Mouse (Mus musculus) liver, embryonic 15.5 days (tissue): ENCODE results near the gene Serpinb9b. TPM values are rescaled to one million over a fixed set of nuclear protein-coding genes. Genes with fewer than 3 reads are reported as not detected.

Experiments used
- ATAC-seq: fragments of 200-750 bp; cut with Nextera tagmentation; 2 replicates; pipeline ENCODE4 v1.8.0; 2017; ENCODE audit warnings: moderate number of reproducible peaks, mild to moderate bottlenecking, moderate library complexity; ENCODE audit not compliant: insufficient read depth
- H3K27ac ChIP-seq: fragments of 300-500 bp; sonication (generic); replicated peaks from 2 replicates; pipeline ENCODE4 v1.5.1; 2015; ENCODE audit warnings: mild to moderate bottlenecking, inconsistent platforms
- H3K27me3 ChIP-seq: fragments of 300-500 bp; sonication (generic); 2 replicates; pipeline ENCODE4 v1.6.1; 2015; ENCODE audit warnings: mild to moderate bottlenecking, inconsistent platforms
- H3K36me3 ChIP-seq: fragments of 300-500 bp; sonication (generic); replicated peaks from 2 replicates; pipeline ENCODE4 v1.6.1; 2015; ENCODE audit warnings: moderate library complexity, mild to moderate bottlenecking, inconsistent platforms
- H3K4me1 ChIP-seq: fragments of 300-500 bp; sonication (generic); replicated peaks from 2 replicates; pipeline ENCODE4 v1.6.1; 2015; ENCODE audit warnings: inconsistent platforms
- H3K4me2 ChIP-seq: fragments of 300-500 bp; sonication (generic); 2 replicates; pipeline ENCODE4 v1.6.1; 2015; ENCODE audit warnings: moderate library complexity, mild to moderate bottlenecking, inconsistent platforms
- H3K4me3 ChIP-seq: fragments of 300-500 bp; sonication (generic); replicated peaks from 2 replicates; pipeline ENCODE4 v1.5.1; 2015; ENCODE audit warnings: mild to moderate bottlenecking, inconsistent platforms
- H3K9ac ChIP-seq: fragments of 300-500 bp; sonication (generic); 2 replicates; pipeline ENCODE4 v1.6.1; 2015; ENCODE audit warnings: moderate library complexity, mild to moderate bottlenecking, inconsistent platforms
- H3K9me3 ChIP-seq: fragments of 300-500 bp; sonication (generic); replicated peaks from 2 replicates; pipeline ENCODE4 v1.6.1; 2016; ENCODE audit warnings: inconsistent platforms
- WGBS: fragments of 180-500 bp; shearing (Covaris S2); methylation state at CpG from one replicate; pipeline ENCODE4 v1.1.7; 2015; ENCODE audit warnings: mixed read lengths; ENCODE audit not compliant: insufficient replicate concordance; 5-methylcytosine and 5-hydroxymethylcytosine counted together
- polyA plus RNA-seq: library from polyadenylated mRNA; unstranded; fragments of >200 nt; fragmentation: Nextera tagmentation; extraction: Ambion mirVana; gene quantifications from 2 replicates; pipeline ENCODE4 v1.2.1, GENCODE M21; 2015

Serpinb9b gene
- polyA plus RNA-seq, 1 experiment from 2014 or later = not detected

GRCm38 (mm10) chr13:33079391-33079790 lies 52.2 kb downstream of the Serpinb9b start:
- H3K27ac ChIP-seq = no peak overlapping the region
- H3K4me2 ChIP-seq = no peak overlapping the region
- no peaks in the 10 kb centered on the region; the same call in 1 of the 2 replicates for H3K4me1 ChIP-seq
- no peaks in the 10 kb centered on the region for H3K36me3 ChIP-seq
- H3K4me3 ChIP-seq = no peak overlapping the region
- WGBS = 13% methylated on average over 6 of the region's 6 CpGs
- H3K9me3 ChIP-seq = no peaks in the 10 kb centered on the region
- no peaks in the 10 kb centered on the region; the same call in 1 of the 2 replicates for H3K27me3 ChIP-seq
- no peak overlapping the region for H3K9ac ChIP-seq
- no peak for ATAC-seq

GRCm38 (mm10) chr13:33080356-33080755 lies 53.1 kb downstream of the Serpinb9b start:
- H3K4me3 ChIP-seq = no peak overlapping the region
- H3K9me3 ChIP-seq = no peaks in the 10 kb centered on the region
- no peaks in the 10 kb centered on the region for H3K36me3 ChIP-seq
- H3K27me3 ChIP-seq = no peaks in the 10 kb centered on the region; the same call in 1 of the 2 replicates
- H3K4me1 ChIP-seq = no peaks in the 10 kb centered on the region; the same call in 1 of the 2 replicates
- no peak overlapping the region for H3K9ac ChIP-seq
- WGBS = 17% methylated on average over 3 of the region's 3 CpGs
- H3K4me2 ChIP-seq = no peak overlapping the region
- no peak for ATAC-seq
- no peak overlapping the region for H3K27ac ChIP-seq

GRCm38 (mm10) chr13:33083834-33084233 lies 56.6 kb downstream of the Serpinb9b start:
- 0 out of 2 replicates have a peak, but pooled peaks cover 5% of the 10 kb centered on the region for H3K9me3 ChIP-seq
- no peak for ATAC-seq
- no peaks in the 10 kb centered on the region for H3K36me3 ChIP-seq
- H3K4me3 ChIP-seq = no peak overlapping the region
- no peaks in the 10 kb centered on the region; the same call in 1 of the 2 replicates for H3K4me1 ChIP-seq
- 41% methylated on average over 2 of the region's 2 CpGs for WGBS
- H3K9ac ChIP-seq = no peak overlapping the region
- H3K27me3 ChIP-seq = no peaks in the 10 kb centered on the region
- H3K4me2 ChIP-seq = no peak overlapping the region
- H3K27ac ChIP-seq = no peak overlapping the region

GRCm38 (mm10) chr13:33084975-33085694 lies 57.9 kb downstream of the Serpinb9b start:
- no peak overlapping the region for H3K4me2 ChIP-seq
- no peaks in the 10 kb centered on the region for H3K36me3 ChIP-seq
- H3K4me1 ChIP-seq = no peaks in the 10 kb centered on the region
- H3K27me3 ChIP-seq = no peaks in the 10 kb centered on the region
- no peak overlapping the region for H3K4me3 ChIP-seq
- H3K27ac ChIP-seq = no peak overlapping the region
- 0 out of 2 replicates have a peak, but pooled peaks cover 5% of the 10 kb centered on the region for H3K9me3 ChIP-seq
- no peak overlapping the region for H3K9ac ChIP-seq
- WGBS = 44% methylated on average over 5 of the region's 5 CpGs
- no peak for ATAC-seq

GRCm38 (mm10) chr13:33085695-33086432 lies 58.6 kb downstream of the Serpinb9b start:
- no peak for ATAC-seq
- Histone ChIP-seq H3K4me1 (no peaks in the 10 kb centered on the region), H3K9ac (no peak overlapping the region), H3K27ac (no peak overlapping the region), H3K4me3 (no peak overlapping the region), H3K27me3 (no peaks in the 10 kb centered on the region), H3K4me2 (no peak overlapping the region), H3K9me3 (0 out of 2 replicates have a peak, but pooled peaks cover 5% of the 10 kb centered on the region), H3K36me3 (no peaks in the 10 kb centered on the region)

GRCm38 (mm10) chr13:33089566-33089965 lies 62.4 kb downstream of the Serpinb9b start:
- Histone ChIP-seq H3K4me2 (no peak overlapping the region), H3K4me1 (no peaks in the 10 kb centered on the region), H3K36me3 (no peaks in the 10 kb centered on the region), H3K9ac (no peak overlapping the region), H3K9me3 (0 out of 2 replicates have a peak, but pooled peaks cover 5% of the 10 kb centered on the region), H3K27ac (no peak overlapping the region), H3K4me3 (no peak overlapping the region), H3K27me3 (no peaks in the 10 kb centered on the region)
- 45% methylated on average over 3 of the region's 3 CpGs for WGBS
- no peak for ATAC-seq

GRCm38 (mm10) chr13:33090546-33090945 lies 63.3 kb downstream of the Serpinb9b start:
- Histone ChIP-seq H3K27ac (no peak overlapping the region), H3K4me1 (no peaks in the 10 kb centered on the region), H3K9me3 (0 out of 2 replicates have a peak, but pooled peaks cover 5% of the 10 kb centered on the region), H3K36me3 (no peaks in the 10 kb centered on the region), H3K9ac (no peak overlapping the region), H3K4me3 (no peak overlapping the region), H3K4me2 (no peak overlapping the region), H3K27me3 (no peaks in the 10 kb centered on the region)
- 46% methylated on average over 1 of the region's 1 CpGs for WGBS
- ATAC-seq = no peak

GRCm38 (mm10) chr13:33091306-33091705 lies 64.1 kb downstream of the Serpinb9b start:
- Histone ChIP-seq H3K9me3 (0 out of 2 replicates have a peak, but pooled peaks cover 5% of the 10 kb centered on the region), H3K9ac (no peak overlapping the region), H3K27me3 (no peaks in the 10 kb centered on the region), H3K4me1 (no peaks in the 10 kb centered on the region), H3K4me3 (no peak overlapping the region), H3K36me3 (no peaks in the 10 kb centered on the region), H3K4me2 (no peak overlapping the region), H3K27ac (no peak overlapping the region)
- WGBS = 62% methylated on average over 1 of the region's 1 CpGs
- no peak for ATAC-seq

Other genes starting within 250 kb of the Serpinb9b start
- gene Mylk4, start 243.5 kb upstream of the Serpinb9b start, polyA plus RNA-seq = 0.22 and 0.44 TPM in 2 replicates
- 10.3 and 15.2 TPM in 2 replicates for gene Wrnip1, start 225.4 kb upstream of the Serpinb9b start, polyA plus RNA-seq
- gene D930007J09Rik, start 224.6 kb upstream of the Serpinb9b start, polyA plus RNA-seq = not detected in 2 replicates
- 36.4 and 44.1 TPM in 2 replicates for gene Serpinb1a, start 176.2 kb upstream of the Serpinb9b start, polyA plus RNA-seq
- gene Serpinb1c, start 129.2 kb upstream of the Serpinb9b start, polyA plus RNA-seq = not detected in 2 replicates
- 4.6 and 5.4 TPM in 2 replicates for gene Serpinb6b, start 62.2 kb upstream of the Serpinb9b start, polyA plus RNA-seq
- 1.8 and 1.9 TPM in 2 replicates for gene Serpinb9, start 24.2 kb upstream of the Serpinb9b start, polyA plus RNA-seq
- 0.07 TPM in 1 of 2 replicates, not detected in the other for gene Serpinb1b, start 51.2 kb downstream of the Serpinb9b start, polyA plus RNA-seq
- not detected in 2 replicates for gene Serpinb9c, start 132.3 kb downstream of the Serpinb9b start, polyA plus RNA-seq
- not detected in 2 replicates for gene Serpinb9d, start 165.5 kb downstream of the Serpinb9b start, polyA plus RNA-seq
- gene Serpinb9e, start 222.2 kb downstream of the Serpinb9b start, polyA plus RNA-seq = not detected in 2 replicates